ENCODE assay signal across 10 mouse cellular contexts in genomic region chr19:6048681-6049410, GRCm38 (mm10). TPM values are rescaled to one million over a fixed set of nuclear protein-coding genes. Genes with fewer than 3 reads are reported as not detected.
DNase-seq lines count a peak whose midpoint lies in the region; ATAC-seq and TF ChIP-seq lines count a peak whose summit lies in the region.
"Had no signal": no experiment of that assay in that cellular context is flagged by ENCODE, and none has a peak within 500 bp of the region (broad histone marks: within the 10 kb centered on the region; RNA-seq: fewer than 3 reads in every experiment).

No protein-coding gene starts in this region.

- no peak overlapping the region for H3K9ac ChIP-seq in forebrain, embryonic 13.5 days
- no peak overlapping the region; the same call in 1 of the 2 replicates for H3K9ac ChIP-seq in forebrain, embryonic 11.5 days (ENCODE audit: low read length)
- H3K9ac ChIP-seq in midbrain, embryonic 15.5 days: no peak overlapping the region
- H3K9ac ChIP-seq in intestine, embryonic 16.5 days (ENCODE audit: low read depth, low read length): peak overlapping the region; percentile 94; the same call in 1 of the 2 replicates

- no peaks in the 10 kb centered on the region for H3K9me3 ChIP-seq in forebrain, embryonic 13.5 days (replicated peaks)
- H3K9me3 ChIP-seq in forebrain, embryonic 11.5 days (ENCODE audit: control insufficient read depth, low read length): no peaks in the 10 kb centered on the region
- no peaks in the 10 kb centered on the region for H3K9me3 ChIP-seq in midbrain, embryonic 10.5 days (replicated peaks)
- no peaks in the 10 kb centered on the region for H3K9me3 ChIP-seq in midbrain, embryonic 15.5 days
- H3K9me3 ChIP-seq in intestine, embryonic 16.5 days (ENCODE audit: control insufficient read depth, low read length): no peaks in the 10 kb centered on the region

- TF ChIP-seq POLR2A in small intestine, adult 2 months (IDR thresholded peaks at IDR 0.05; ENCODE audit: low read depth, low read length): no peak

- no peak for TF ChIP-seq CTCF in small intestine, adult 2 months (IDR thresholded peaks at IDR 0.05; ENCODE audit: extremely low read depth, insufficient read length, insufficient replicate concordance, low read depth, low read length)

- no peak for DNase-seq in forebrain, embryonic 11.5 days (ENCODE audit: low spot score)
- DNase-seq in midbrain, embryonic 10.5 days (ENCODE audit: low spot score): no peak
- no peak for DNase-seq in left cerebral cortex, postnatal 10 days (ENCODE audit: extremely low spot score in 1 of 2, low spot score in 2 of 2)
- DNase-seq: adrenal gland, postnatal 14 days; thymus, adult 18-20 months had no signal

- intact Hi-C loops in left cerebral cortex, postnatal 10 days (cut with DNase I): loop anchor here (5.0 kb wide), 1 partner anchor 127 kb away; the partner anchor contains the start of gene Cdc42ep2

- H3K4me1 ChIP-seq in forebrain, embryonic 13.5 days: peaks cover 27% of the 10 kb centered on the region
- H3K4me1 ChIP-seq in forebrain, embryonic 11.5 days (replicated peaks; ENCODE audit: control insufficient read depth, insufficient read depth, low read length): peaks cover 12% of the 10 kb centered on the region
- peaks cover 23% of the 10 kb centered on the region for H3K4me1 ChIP-seq in midbrain, embryonic 10.5 days
- H3K4me1 ChIP-seq in midbrain, embryonic 15.5 days: peaks cover 31% of the 10 kb centered on the region
- peaks cover 12% of the 10 kb centered on the region for H3K4me1 ChIP-seq in intestine, embryonic 16.5 days (ENCODE audit: control insufficient read depth, insufficient read depth, low read length)
- H3K4me1 ChIP-seq in small intestine, adult 2 months (ENCODE audit: control insufficient read depth, insufficient read depth, insufficient read length, low read length): peaks cover 7% of the 10 kb centered on the region

- H3K27ac ChIP-seq in forebrain, embryonic 13.5 days: no peak overlapping the region
- no peak overlapping the region for H3K27ac ChIP-seq in forebrain, embryonic 11.5 days (ENCODE audit: low read depth, low read length)
- H3K27ac ChIP-seq in midbrain, embryonic 10.5 days (replicated peaks): no peak overlapping the region
- H3K27ac ChIP-seq in midbrain, embryonic 15.5 days: no peak overlapping the region
- H3K27ac ChIP-seq in intestine, embryonic 16.5 days (ENCODE audit: low read length): no peak overlapping the region
- no peak overlapping the region; the same call in 1 of the 2 replicates for H3K27ac ChIP-seq in small intestine, adult 2 months (ENCODE audit: insufficient read depth, low read depth, low read length)

- ATAC-seq in forebrain, embryonic 13.5 days: no peak
- no peak for ATAC-seq in forebrain, embryonic 11.5 days (replicated peaks; ENCODE audit: low FRiP score)
- no peak for ATAC-seq in midbrain, embryonic 15.5 days (replicated peaks)
- ATAC-seq in intestine, embryonic 16.5 days: no peak
- no peak for ATAC-seq in monocyte, adult 5-6 weeks (replicated peaks; ENCODE audit: insufficient number of reproducible peaks, low FRiP score, low TSS enrichment, poor library complexity, severe bottlenecking)

- H3K4me3 ChIP-seq in forebrain, embryonic 13.5 days: no peak overlapping the region; the same call in 1 of the 2 replicates
- H3K4me3 ChIP-seq in forebrain, embryonic 11.5 days (ENCODE audit: low read depth, low read length): no peak overlapping the region
- peak overlapping the region; percentile 97 for H3K4me3 ChIP-seq in midbrain, embryonic 10.5 days
- H3K4me3 ChIP-seq in midbrain, embryonic 15.5 days: no peak overlapping the region
- no peak overlapping the region for H3K4me3 ChIP-seq in intestine, embryonic 16.5 days (ENCODE audit: low read length)
- peak overlapping the region; percentile 73 for H3K4me3 ChIP-seq in small intestine, adult 2 months (ENCODE audit: low read depth, low read length)

- no peaks in the 10 kb centered on the region for H3K27me3 ChIP-seq in forebrain, embryonic 13.5 days
- H3K27me3 ChIP-seq in forebrain, embryonic 11.5 days (ENCODE audit: control insufficient read depth, insufficient read depth, low read length): no peaks in the 10 kb centered on the region
- no peaks in the 10 kb centered on the region for H3K27me3 ChIP-seq in midbrain, embryonic 10.5 days (ENCODE audit: low read depth, poor library complexity, severe bottlenecking)
- no peaks in the 10 kb centered on the region for H3K27me3 ChIP-seq in midbrain, embryonic 15.5 days (replicated peaks)
- no peaks in the 10 kb centered on the region for H3K27me3 ChIP-seq in intestine, embryonic 16.5 days (replicated peaks; ENCODE audit: control insufficient read depth, insufficient read depth, low read length)
- no peaks in the 10 kb centered on the region for H3K27me3 ChIP-seq in small intestine, adult 2 months (ENCODE audit: control insufficient read depth, insufficient read depth, low read length)

- peak overlapping the region; percentile 99; the same call in 1 of the 2 replicates for H3K4me2 ChIP-seq in forebrain, embryonic 13.5 days
- H3K4me2 ChIP-seq in forebrain, embryonic 11.5 days (ENCODE audit: low read depth, low read length, severe bottlenecking): no peak overlapping the region
- H3K4me2 ChIP-seq in midbrain, embryonic 15.5 days: no peak overlapping the region
- no peak overlapping the region for H3K4me2 ChIP-seq in intestine, embryonic 16.5 days (ENCODE audit: low read depth, low read length)

- WGBS in forebrain, embryonic 13.5 days: 91% methylated on average over 11 of the region's 11 CpGs
- 85% methylated on average over 11 of the region's 11 CpGs for WGBS in forebrain, embryonic 11.5 days
- WGBS in midbrain, embryonic 10.5 days: 91% methylated on average over 11 of the region's 11 CpGs
- 93% methylated on average over 11 of the region's 11 CpGs for WGBS in midbrain, embryonic 15.5 days
- WGBS in intestine, embryonic 16.5 days: 83% methylated on average over 11 of the region's 11 CpGs
- 82% methylated on average over 11 of the region's 11 CpGs for WGBS in small intestine, adult 2 months

- peaks cover 59% of the 10 kb centered on the region for H3K36me3 ChIP-seq in forebrain, embryonic 13.5 days (ENCODE audit: poor library complexity, severe bottlenecking)
- H3K36me3 ChIP-seq in forebrain, embryonic 11.5 days (ENCODE audit: control insufficient read depth, insufficient read depth, low read length): peaks cover 28% of the 10 kb centered on the region
- peaks cover 66% of the 10 kb centered on the region for H3K36me3 ChIP-seq in midbrain, embryonic 10.5 days
- H3K36me3 ChIP-seq in midbrain, embryonic 15.5 days (replicated peaks): peaks cover 56% of the 10 kb centered on the region
- peaks cover 46% of the 10 kb centered on the region for H3K36me3 ChIP-seq in intestine, embryonic 16.5 days (ENCODE audit: control insufficient read depth, insufficient read depth, low read length)
- H3K36me3 ChIP-seq in small intestine, adult 2 months (ENCODE audit: control insufficient read depth, insufficient read depth, low read length): peaks cover 56% of the 10 kb centered on the region

RNA-seq across cellular contexts. Expression of gene Syvn1, which starts 2.5 kb away (rescaled TPM):
- 23.8 and 26.0 TPM in 2 replicates for polyA plus RNA-seq in forebrain, embryonic 13.5 days (2015; fragmentation: Nextera tagmentation; extraction: Ambion mirVana)
- polyA plus RNA-seq in forebrain, embryonic 11.5 days (2014; fragmentation: Nextera tagmentation; extraction: Ambion mirVana): 29.1 and 35.8 TPM in 2 replicates
- 35.0 and 35.8 TPM in 2 replicates for polyA plus RNA-seq in midbrain, embryonic 10.5 days (2016; fragmentation: Nextera tagmentation; extraction: Ambion mirVana)
- polyA plus RNA-seq in midbrain, embryonic 15.5 days (2015; fragmentation: Nextera tagmentation; extraction: Ambion mirVana): 36.8 and 39.3 TPM in 2 replicates
- 29.1 and 36.4 TPM in 2 replicates for polyA plus RNA-seq in intestine, embryonic 16.5 days (2015; fragmentation: Nextera tagmentation; extraction: Ambion mirVana)
- polyA plus RNA-seq in small intestine, adult 2 months (2012; rRNA removed): 70.9 and 103 TPM in 2 replicates
- 7.7 to 16.8 TPM (median 11.2 TPM) in 3 replicates for total RNA-seq in monocyte, adult 5-6 weeks (2017)
- total RNA-seq in left cerebral cortex, postnatal 10 days (2021): 10 to 100 TPM; 39.3 to 40.2 TPM

RNA-seq across cellular contexts. Expression of gene Mrpl49, which starts 8.7 kb away (rescaled TPM):
- 75.6 and 80.7 TPM in 2 replicates for polyA plus RNA-seq in forebrain, embryonic 13.5 days (2015; fragmentation: Nextera tagmentation; extraction: Ambion mirVana)
- 86.8 and 89.2 TPM in 2 replicates for polyA plus RNA-seq in forebrain, embryonic 11.5 days (2014; fragmentation: Nextera tagmentation; extraction: Ambion mirVana)
- polyA plus RNA-seq in midbrain, embryonic 10.5 days (2016; fragmentation: Nextera tagmentation; extraction: Ambion mirVana): 85.3 and 88.4 TPM in 2 replicates
- 62.5 and 65.1 TPM in 2 replicates for polyA plus RNA-seq in midbrain, embryonic 15.5 days (2015; fragmentation: Nextera tagmentation; extraction: Ambion mirVana)
- polyA plus RNA-seq in intestine, embryonic 16.5 days (2015; fragmentation: Nextera tagmentation; extraction: Ambion mirVana): 71.4 and 79.5 TPM in 2 replicates
- 7.6 and 14.8 TPM in 2 replicates for polyA plus RNA-seq in small intestine, adult 2 months (2012; rRNA removed)
- total RNA-seq in monocyte, adult 5-6 weeks (2017): 10.1 to 30.8 TPM (median 29.6 TPM) in 3 replicates
- 10 to 100 TPM; 43.3 to 45.3 TPM for total RNA-seq in left cerebral cortex, postnatal 10 days (2021)

RNA-seq across cellular contexts. Expression of gene Fau, which starts 8.8 kb away (rescaled TPM):
- polyA plus RNA-seq in forebrain, embryonic 13.5 days (2015; fragmentation: Nextera tagmentation; extraction: Ambion mirVana): 677 and 758 TPM in 2 replicates
- polyA plus RNA-seq in forebrain, embryonic 11.5 days (2014; fragmentation: Nextera tagmentation; extraction: Ambion mirVana): 729 and 755 TPM in 2 replicates
- 711 and 835 TPM in 2 replicates for polyA plus RNA-seq in midbrain, embryonic 10.5 days (2016; fragmentation: Nextera tagmentation; extraction: Ambion mirVana)
- 459 and 483 TPM in 2 replicates for polyA plus RNA-seq in midbrain, embryonic 15.5 days (2015; fragmentation: Nextera tagmentation; extraction: Ambion mirVana)
- polyA plus RNA-seq in intestine, embryonic 16.5 days (2015; fragmentation: Nextera tagmentation; extraction: Ambion mirVana): 868 and 882 TPM in 2 replicates
- polyA plus RNA-seq in small intestine, adult 2 months (2012; rRNA removed): 1,660 and 2,469 TPM in 2 replicates
- total RNA-seq in monocyte, adult 5-6 weeks (2017): 2,354 to 3,035 TPM (median 2,719 TPM) in 3 replicates
- 100 to 1,000 TPM; 698 to 713 TPM for total RNA-seq in left cerebral cortex, postnatal 10 days (2021)

RNA-seq across cellular contexts. Expression of gene Znhit2, which starts 12.1 kb away (rescaled TPM):
- 31.1 and 33.7 TPM in 2 replicates for polyA plus RNA-seq in forebrain, embryonic 13.5 days (2015; fragmentation: Nextera tagmentation; extraction: Ambion mirVana)
- 39.6 and 42.5 TPM in 2 replicates for polyA plus RNA-seq in forebrain, embryonic 11.5 days (2014; fragmentation: Nextera tagmentation; extraction: Ambion mirVana)
- polyA plus RNA-seq in midbrain, embryonic 10.5 days (2016; fragmentation: Nextera tagmentation; extraction: Ambion mirVana): 36.6 and 37.2 TPM in 2 replicates
- polyA plus RNA-seq in midbrain, embryonic 15.5 days (2015; fragmentation: Nextera tagmentation; extraction: Ambion mirVana): 30.8 and 34.7 TPM in 2 replicates
- polyA plus RNA-seq in intestine, embryonic 16.5 days (2015; fragmentation: Nextera tagmentation; extraction: Ambion mirVana): 27.6 and 29.9 TPM in 2 replicates
- polyA plus RNA-seq in small intestine, adult 2 months (2012; rRNA removed): 56.8 and 78.1 TPM in 2 replicates
- total RNA-seq in monocyte, adult 5-6 weeks (2017): 4.8 to 9.3 TPM (median 8.4 TPM) in 3 replicates
- 10 to 100 TPM; 37.0 to 41.3 TPM for total RNA-seq in left cerebral cortex, postnatal 10 days (2021)

RNA-seq across cellular contexts. Expression of gene Tm7sf2, which starts 19.3 kb away (rescaled TPM):
- polyA plus RNA-seq in forebrain, embryonic 13.5 days (2015; fragmentation: Nextera tagmentation; extraction: Ambion mirVana): 28.3 and 30.3 TPM in 2 replicates
- 31.7 and 33.3 TPM in 2 replicates for polyA plus RNA-seq in forebrain, embryonic 11.5 days (2014; fragmentation: Nextera tagmentation; extraction: Ambion mirVana)
- 37.3 and 41.9 TPM in 2 replicates for polyA plus RNA-seq in midbrain, embryonic 10.5 days (2016; fragmentation: Nextera tagmentation; extraction: Ambion mirVana)
- 51.3 and 53.8 TPM in 2 replicates for polyA plus RNA-seq in midbrain, embryonic 15.5 days (2015; fragmentation: Nextera tagmentation; extraction: Ambion mirVana)
- polyA plus RNA-seq in intestine, embryonic 16.5 days (2015; fragmentation: Nextera tagmentation; extraction: Ambion mirVana): 37.3 and 39.0 TPM in 2 replicates
- 30.6 and 49.4 TPM in 2 replicates for polyA plus RNA-seq in small intestine, adult 2 months (2012; rRNA removed)
- total RNA-seq in monocyte, adult 5-6 weeks (2017): 5.5 to 18.5 TPM (median 8.9 TPM) in 3 replicates
- 10 to 100 TPM; 61.5 to 63.8 TPM for total RNA-seq in left cerebral cortex, postnatal 10 days (2021)

Comparison
In these comparisons a context has a peak if more than half of its experiments do, and no peak if none do; other contexts are left out.
1. H3K4me3 ChIP-seq: peak in midbrain, embryonic 10.5 days (single experiment) and small intestine, adult 2 months (single experiment); none in forebrain, embryonic 13.5 days (single experiment), forebrain, embryonic 11.5 days (single experiment), midbrain, embryonic 15.5 days (single experiment) and intestine, embryonic 16.5 days (single experiment).